Mouse (Mus musculus): ENCODE measurements at regions not wholly inside any gene's neighbourhood (a gene's known extent, or its start where the extent isn't known, plus 50 kb on each side); places are given as distances from the start of the nearest gene placed in this dataset.

GRCm38 (mm10) chr3:57181587-57181986 is 120.2 kb downstream of the Tm4sf1 start:
- TF ChIP-seq CTCF (IDR thresholded peaks at IDR 0.05; ENCODE audit: low read depth) (no peak), EP300 (IDR thresholded peaks at IDR 0.05; ENCODE audit: low read depth) (no peak)
